Mouse (Mus musculus): ENCODE data around the gene Asl.

- TF ChIP-seq ELF1 (IDR thresholded peaks at IDR 0.05; ENCODE audit: low read depth, low read length) (no peak), JUND (IDR thresholded peaks at IDR 0.05; ENCODE audit: low read depth, low read length) (no peak), RCOR1 (IDR thresholded peaks at IDR 0.05; ENCODE audit: low read depth, low read length) (no peak), POLR2A (IDR thresholded peaks at IDR 0.05; ENCODE audit: control insufficient read depth in 1 of 2, insufficient read depth in 1 of 2, low read depth in 1 of 2, low read length in 2 of 2, poor library complexity in 1 of 2) (no peak), NELFE (IDR thresholded peaks at IDR 0.05; ENCODE audit: low read depth, low read length) (no peak), CTCF (IDR thresholded peaks at IDR 0.05 in 2 of 3, conservative IDR thresholded peaks at IDR 0.05 in 1 of 3; ENCODE audit: control insufficient read depth in 1 of 3, insufficient read depth in 1 of 3, low read depth in 2 of 3, low read length in 3 of 3, poor library complexity in 1 of 3, severe bottlenecking in 1 of 3) (no peak), MAZ (IDR thresholded peaks at IDR 0.05; ENCODE audit: low read depth, low read length) (no peak)
Measured at GRCm38 (mm10) chr5:130055688-130056087, 26.6 kb upstream of the Asl start.
